21 mouse cellular contexts compared by ENCODE assay signal in genomic region chr5:148996709-148997037, GRCm38 (mm10). TPM values are rescaled to one million over a fixed set of nuclear protein-coding genes. Genes with fewer than 3 reads are reported as not detected.
DNase-seq lines count a peak whose midpoint lies in the region; ATAC-seq and TF ChIP-seq lines count a peak whose summit lies in the region.
"Had no signal": no experiment of that assay in that cellular context is flagged by ENCODE, and none has a peak within 500 bp of the region (broad histone marks: within the 10 kb centered on the region; RNA-seq: fewer than 3 reads in every experiment).

No protein-coding gene starts in this region.

- no peak overlapping the region for H3K4me2 ChIP-seq in hindbrain, embryonic 14.5 days (replicated peaks)
- H3K4me2 ChIP-seq in limb, embryonic 15.5 days, result no peak overlapping the region
- H3K4me2 ChIP-seq: midbrain, embryonic 12.5 days; neural tube, embryonic 12.5 days had no signal

- peaks cover 11% of the 10 kb centered on the region; the same call in 1 of the 2 replicates for H3K9me3 ChIP-seq in hindbrain, embryonic 10.5 days
- no peaks in the 10 kb centered on the region for H3K9me3 ChIP-seq in hindbrain, embryonic 14.5 days (ENCODE audit: control insufficient read depth, low read length)
- no peaks in the 10 kb centered on the region for H3K9me3 ChIP-seq in limb, embryonic 15.5 days
- H3K9me3 ChIP-seq: midbrain, embryonic 12.5 days had no signal

- no peak for DNase-seq in hindbrain, embryonic 10.5 days (ENCODE audit: low spot score)
- DNase-seq in hindbrain, embryonic 14.5 days (ENCODE audit: low spot score), result no peak
- no peak for DNase-seq in thymus, adult 2 months
- no peak for DNase-seq in thymus, adult 18-20 months
- DNase-seq in MN1 (ENCODE audit: low spot score), result no peak
- no peak for DNase-seq in right cerebral cortex, postnatal 36 days (ENCODE audit: low spot score in 2 of 2)
- no peak for DNase-seq in cerebellum, postnatal 25 days
- DNase-seq: cerebellum, adult 11-12 months; cerebellum, postnatal 14 days; embryo, embryonic 11 days; kidney, adult 9 months; lung, adult 2 months had no signal

- H3K9ac ChIP-seq in hindbrain, embryonic 14.5 days, result no peak overlapping the region
- no peak overlapping the region for H3K9ac ChIP-seq in limb, embryonic 15.5 days
- H3K9ac ChIP-seq: midbrain, embryonic 12.5 days; neural tube, embryonic 12.5 days had no signal

- peaks cover 29% of the 10 kb centered on the region for H3K4me1 ChIP-seq in hindbrain, embryonic 10.5 days (replicated peaks)
- H3K4me1 ChIP-seq in hindbrain, embryonic 14.5 days (replicated peaks; ENCODE audit: control insufficient read depth, insufficient read depth, low read length), result no peaks in the 10 kb centered on the region; the same call in none of the 2 replicates
- H3K4me1 ChIP-seq in thymus, adult 2 months (replicated peaks; ENCODE audit: control insufficient read depth, insufficient read depth, low read length), result peaks cover 34% of the 10 kb centered on the region
- peaks cover 31% of the 10 kb centered on the region for H3K4me1 ChIP-seq in limb, embryonic 15.5 days

- peak overlapping the region; percentile 54 for H3K27ac ChIP-seq in hindbrain, embryonic 10.5 days
- H3K27ac ChIP-seq in hindbrain, embryonic 14.5 days, result no peak overlapping the region
- H3K27ac ChIP-seq in thymus, adult 2 months (ENCODE audit: control insufficient read depth, insufficient read depth, low read length), result peak overlapping the region; percentile 96; the same call in 1 of the 2 replicates
- H3K27ac ChIP-seq in limb, embryonic 15.5 days, result peak overlapping the region; percentile 97; the same call in 1 of the 2 replicates
- H3K27ac ChIP-seq: midbrain, embryonic 12.5 days; neural tube, embryonic 12.5 days had no signal

- no peak overlapping the region for H3K4me3 ChIP-seq in hindbrain, embryonic 10.5 days
- H3K4me3 ChIP-seq in hindbrain, embryonic 14.5 days (replicated peaks; ENCODE audit: low read length), result no peak overlapping the region
- H3K4me3 ChIP-seq in thymus, adult 2 months (ENCODE audit: control insufficient read depth, insufficient read depth, low read length), result no peak overlapping the region
- no peak overlapping the region for H3K4me3 ChIP-seq in limb, embryonic 15.5 days
- H3K4me3 ChIP-seq: midbrain, embryonic 12.5 days; neural tube, embryonic 12.5 days had no signal

- H3K27me3 ChIP-seq in hindbrain, embryonic 10.5 days (ENCODE audit: insufficient read depth, poor library complexity, severe bottlenecking), result no peaks in the 10 kb centered on the region
- no peaks in the 10 kb centered on the region for H3K27me3 ChIP-seq in hindbrain, embryonic 14.5 days (ENCODE audit: control insufficient read depth, insufficient read depth, low read length)
- H3K27me3 ChIP-seq in thymus, adult 2 months (ENCODE audit: control insufficient read depth, insufficient read depth, low read length), result no peaks in the 10 kb centered on the region
- no peaks in the 10 kb centered on the region for H3K27me3 ChIP-seq in limb, embryonic 15.5 days
- H3K27me3 ChIP-seq: CH12.LX; midbrain, embryonic 12.5 days; neural tube, embryonic 12.5 days had no signal

- no peak for TF ChIP-seq CTCF in thymus, adult 2 months (IDR thresholded peaks at IDR 0.05; ENCODE audit: borderline replicate concordance, control insufficient read depth, extremely low read depth, insufficient read depth, low read length, poor library complexity)

- no peak for TF ChIP-seq POLR2A in thymus, adult 2 months (IDR thresholded peaks at IDR 0.05; ENCODE audit: control insufficient read depth, extremely low read depth, insufficient read depth, low read length, poor library complexity)

- H3K36me3 ChIP-seq in hindbrain, embryonic 10.5 days, result peaks cover 14% of the 10 kb centered on the region
- H3K36me3 ChIP-seq in hindbrain, embryonic 14.5 days (replicated peaks; ENCODE audit: control insufficient read depth, insufficient read depth), result no peaks in the 10 kb centered on the region
- H3K36me3 ChIP-seq in thymus, adult 2 months (ENCODE audit: control insufficient read depth, insufficient read depth, low read length), result no peaks in the 10 kb centered on the region; the same call in 1 of the 2 replicates
- H3K36me3 ChIP-seq in limb, embryonic 15.5 days, result 0 out of 2 replicates have a peak, but pooled peaks cover 7% of the 10 kb centered on the region
- H3K36me3 ChIP-seq: midbrain, embryonic 12.5 days; neural tube, embryonic 12.5 days had no signal

- ATAC-seq in hindbrain, embryonic 14.5 days (ENCODE audit: low FRiP score), result no peak
- no peak for ATAC-seq in limb, embryonic 15.5 days (ENCODE audit: insufficient number of reproducible peaks, low FRiP score, low TSS enrichment, low read depth)

- 64% methylated on average over 4 of the region's 4 CpGs for WGBS in hindbrain, embryonic 10.5 days
- 52% methylated on average over 4 of the region's 4 CpGs for WGBS in hindbrain, embryonic 14.5 days
- 59% methylated on average over 4 of the region's 4 CpGs for WGBS in thymus, adult 2 months
- WGBS in limb, embryonic 15.5 days, result 39% methylated on average over 4 of the region's 4 CpGs

RNA-seq across cellular contexts. Expression of gene Gm42791, which starts 1.7 kb away (rescaled TPM):
- 1.6 and 3.8 TPM in 2 replicates for polyA plus RNA-seq in hindbrain, embryonic 10.5 days (2016; fragmentation: Nextera tagmentation; extraction: Ambion mirVana)
- polyA plus RNA-seq in hindbrain, embryonic 14.5 days (2014; fragmentation: Nextera tagmentation; extraction: Ambion mirVana), result 0.33 and 2.6 TPM in 2 replicates
- polyA plus RNA-seq in thymus, adult 2 months (2012; rRNA removed), result not detected in 2 replicates
- polyA plus RNA-seq in limb, embryonic 15.5 days (2015; fragmentation: Nextera tagmentation; extraction: Ambion mirVana), result 1.2 and 3.7 TPM in 2 replicates
- polyA plus RNA-seq: heart, embryonic 14.5 days; hindbrain, embryonic 11.5 days; large intestine, adult 2 months; liver, adult 2 months; lung, adult 2 months; testis, adult 2 months had no signal
